Mouse (Mus musculus) thymus, adult 2 months (tissue): ENCODE results near the gene Platr17.

Source experiments
- CTCF ChIP-seq: fragments of 200-500 bp; IDR thresholded peaks from 2 replicates; pipeline ENCODE4 v1.5.1; 2012; ENCODE audit warnings: mild to moderate bottlenecking, control low read depth, low read length, moderate library complexity, borderline replicate concordance; ENCODE audit not compliant: control insufficient read depth, poor library complexity, insufficient read depth; ENCODE audit errors: extremely low read depth
- POLR2A ChIP-seq: fragments of 200-500 bp; IDR thresholded peaks from 2 replicates; pipeline ENCODE4 v1.6.1; 2012; ENCODE audit warnings: mild to moderate bottlenecking, low read length, control low read depth, moderate library complexity; ENCODE audit not compliant: control insufficient read depth, poor library complexity, insufficient read depth; ENCODE audit errors: extremely low read depth

DNA sequence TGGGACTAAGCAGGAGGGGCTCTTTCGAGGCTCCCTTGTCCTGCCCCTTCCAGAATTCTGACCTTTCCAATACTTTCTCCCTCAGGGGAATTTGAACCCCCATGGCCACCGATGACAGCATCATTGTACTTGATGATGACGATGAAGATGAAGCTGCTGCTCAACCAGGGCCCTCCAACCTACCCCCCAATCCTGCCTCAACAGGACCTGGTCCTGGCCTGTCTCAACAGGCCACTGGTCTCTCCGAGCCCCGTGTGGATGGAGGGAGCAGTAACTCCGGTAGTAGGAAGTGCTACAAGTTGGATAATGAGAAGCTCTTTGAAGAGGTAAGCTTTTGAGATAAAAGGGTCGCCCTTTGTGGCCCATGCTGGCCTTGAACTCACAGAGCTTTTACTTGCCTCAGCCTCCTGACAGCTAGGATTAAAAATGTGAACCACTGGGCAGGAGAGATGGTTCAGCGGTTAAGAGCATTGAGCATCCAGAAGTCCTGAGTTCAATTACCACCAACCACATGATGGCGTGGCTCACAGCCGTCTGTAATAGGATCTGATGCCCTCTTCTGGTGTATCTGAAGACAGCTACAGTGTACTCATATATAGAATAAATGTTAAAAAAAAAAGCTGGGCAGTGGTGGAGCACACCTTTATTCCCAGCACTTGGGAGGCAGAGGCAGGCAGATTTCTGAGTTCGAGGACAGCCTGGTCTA, 5.6 kb downstream of the Platr17 start:
- no peak for TF ChIP-seq CTCF
- TF ChIP-seq POLR2A: no peak
